Mouse (Mus musculus): ENCODE measurements around the gene Vmn2r34. TPM values are rescaled to one million over a fixed set of nuclear protein-coding genes. Genes with fewer than 3 reads are reported as not detected.

The Vmn2r34 gene
- polyA plus RNA-seq (2017; shearing (Covaris generic)): not detected

DNA sequence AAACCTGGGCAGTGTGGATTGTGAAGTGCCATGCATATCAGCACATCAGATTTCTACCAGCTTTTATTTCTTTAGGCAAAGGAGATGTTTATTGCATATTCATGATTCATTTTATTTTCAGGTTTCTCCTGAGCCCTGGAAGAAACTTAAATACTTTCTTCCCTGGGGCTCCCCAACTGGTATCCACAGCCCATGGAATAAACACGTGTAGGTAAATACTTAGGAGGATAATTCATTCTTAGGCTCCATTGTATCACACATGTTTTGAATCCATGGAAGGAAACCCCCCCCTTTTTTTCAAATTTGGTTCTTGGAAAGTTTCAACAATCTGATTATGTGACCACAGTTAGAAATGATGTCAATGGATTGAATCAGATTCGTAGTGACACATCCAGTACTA, at the start of gene Vmn2r34:
Gene Vmn2r34 (minus strand): TSS at position 101 of the 400 bp plus-strand sequence.

Other genes starting within 250 kb of the Vmn2r34 start
- gene Vmn2r32, start 209.5 kb downstream of the Vmn2r34 start, polyA plus RNA-seq (2017; shearing (Covaris generic)): not detected
- not detected for gene Vmn2r33, start 122.7 kb downstream of the Vmn2r34 start, polyA plus RNA-seq (2017; shearing (Covaris generic))
- gene Vmn2r35, start 130.4 kb upstream of the Vmn2r34 start, polyA plus RNA-seq (2017; shearing (Covaris generic)): 0.51 TPM
- gene Vmn2r36, start 213.0 kb upstream of the Vmn2r34 start, polyA plus RNA-seq (2017; shearing (Covaris generic)): 0.15 TPM